Mouse (Mus musculus) embryonic facial prominence, embryonic 13.5 days (tissue): Measurements from ENCODE around the gene Pah. TPM values are rescaled to one million over a fixed set of nuclear protein-coding genes. Genes with fewer than 3 reads are reported as not detected.

Source experiments
- ATAC-seq: fragments of 200-750 bp; cut with Nextera tagmentation; 2 replicates; pipeline ENCODE4 v1.8.0; 2017; ENCODE audit warnings: low read depth; ENCODE audit not compliant: insufficient number of reproducible peaks, insufficient read depth, low FRiP score, low TSS enrichment
- H3K27ac ChIP-seq: fragments of 300-500 bp; sonication (generic); 2 replicates; pipeline ENCODE4 v1.5.1; 2015; ENCODE audit warnings: moderate library complexity, mild to moderate bottlenecking, inconsistent platforms
- H3K27me3 ChIP-seq: fragments of 300-500 bp; sonication (generic); 2 replicates; pipeline ENCODE4 v1.6.1; 2015; ENCODE audit warnings: mild to moderate bottlenecking, inconsistent platforms
- H3K36me3 ChIP-seq: fragments of 300-500 bp; sonication (generic); 2 replicates; pipeline ENCODE4 v1.6.1; 2015; ENCODE audit warnings: mild to moderate bottlenecking, inconsistent platforms
- H3K4me1 ChIP-seq: fragments of 300-500 bp; sonication (generic); 2 replicates; pipeline ENCODE4 v1.6.1; 2015; ENCODE audit warnings: inconsistent platforms
- H3K4me2 ChIP-seq: fragments of 300-500 bp; sonication (generic); 2 replicates; pipeline ENCODE4 v1.6.1; 2015; ENCODE audit warnings: moderate library complexity, mild to moderate bottlenecking, inconsistent platforms
- H3K4me3 ChIP-seq: fragments of 300-500 bp; sonication (generic); 2 replicates; pipeline ENCODE4 v1.5.1; 2015; ENCODE audit warnings: mild to moderate bottlenecking, inconsistent platforms
- H3K9ac ChIP-seq: fragments of 300-500 bp; sonication (generic); 2 replicates; pipeline ENCODE4 v1.6.1; 2015; ENCODE audit warnings: mild to moderate bottlenecking, inconsistent platforms
- H3K9me3 ChIP-seq: fragments of 300-500 bp; sonication (generic); 2 replicates; pipeline ENCODE4 v1.6.1; 2016; ENCODE audit warnings: inconsistent platforms
- WGBS: fragments of 180-500 bp; shearing (Covaris S2); methylation state at CpG from one replicate; pipeline ENCODE4 v1.1.7; 2015; ENCODE audit warnings: mixed read lengths; 5-methylcytosine and 5-hydroxymethylcytosine counted together
- polyA plus RNA-seq: library from polyadenylated mRNA; unstranded; fragments of >200 nt; fragmentation: Nextera tagmentation; extraction: Ambion mirVana; gene quantifications from 2 replicates; pipeline ENCODE4 v1.2.1, GENCODE M21; 2015

Gene Pah
- polyA plus RNA-seq, 1 experiment from 2014 or later = not detected

GRCm38 (mm10) chr10:87492332-87492660, 29.3 kb upstream of the Pah start:
- Histone ChIP-seq H3K4me2 (peak overlapping the region; percentile 99), H3K27ac (no peak overlapping the region), H3K36me3 (no peaks in the 10 kb centered on the region), H3K4me1 (peaks cover 30% of the 10 kb centered on the region), H3K27me3 (peaks cover 98% of the 10 kb centered on the region), H3K9me3 (no peaks in the 10 kb centered on the region), H3K4me3 (peak overlapping the region; percentile 62), H3K9ac (peak overlapping the region; percentile 72)
- under 1% methylated on average over 26 of the region's 26 CpGs for WGBS
- ATAC-seq = no peak

GRCm38 (mm10) chr10:87492661-87493551, 28.7 kb upstream of the Pah start:
- no peak overlapping the region for H3K27ac ChIP-seq
- peaks cover 96% of the 10 kb centered on the region for H3K27me3 ChIP-seq
- 0 out of 2 replicates have a peak, but pooled peaks cover 1% of the 10 kb centered on the region for H3K9me3 ChIP-seq
- peak overlapping the region; percentile 62 for H3K4me3 ChIP-seq
- WGBS = under 1% methylated on average over 75 of the region's 90 CpGs
- ATAC-seq = no peak
- H3K4me2 ChIP-seq = peak overlapping the region; percentile 99
- H3K9ac ChIP-seq = peak overlapping the region; percentile 72
- H3K4me1 ChIP-seq = peaks cover 30% of the 10 kb centered on the region
- H3K36me3 ChIP-seq = no peaks in the 10 kb centered on the region

GRCm38 (mm10) chr10:87493576-87493975, 28.0 kb upstream of the Pah start, which contains the start of gene Ascl1:
Ascl1 (minus strand) TSS chr10:87493660.
- WGBS = under 1% methylated on average over 30 of the region's 34 CpGs
- Histone ChIP-seq H3K4me1 (peaks cover 29% of the 10 kb centered on the region), H3K4me3 (peak within 1 kb of the TSS; percentile 62), H3K27me3 (peaks cover 95% of the 10 kb centered on the region), H3K9me3 (0 out of 2 replicates have a peak, but pooled peaks cover 3% of the 10 kb centered on the region), H3K9ac (peak within 1 kb of the TSS; percentile 72), H3K27ac (no peak within 1 kb of the TSS), H3K36me3 (no peaks in the 10 kb centered on the region), H3K4me2 (peak within 1 kb of the TSS; percentile 99)
- no peak for ATAC-seq

- peaks cover 95% of the 10 kb centered on the region for H3K27me3 ChIP-seq
- peak overlapping the region; percentile 62 for H3K4me3 ChIP-seq
- peak overlapping the region; percentile 99 for H3K4me2 ChIP-seq
- peaks cover 27% of the 10 kb centered on the region for H3K4me1 ChIP-seq
- 2% methylated on average over 4 of the region's 4 CpGs for WGBS
- H3K9ac ChIP-seq = peak overlapping the region; percentile 72; the same call in 1 of the 2 replicates
- no peaks in the 10 kb centered on the region for H3K36me3 ChIP-seq
- no peak overlapping the region for H3K27ac ChIP-seq
- 0 out of 2 replicates have a peak, but pooled peaks cover 3% of the 10 kb centered on the region for H3K9me3 ChIP-seq
- no peak for ATAC-seq
Observed at GRCm38 (mm10) chr10:87494176-87494575, 27.4 kb upstream of the Pah start.

- 0 out of 2 replicates have a peak overlapping the region, but pooled peaks have one; percentile 49 for H3K9ac ChIP-seq
- no peak; the same call in 1 of the 2 replicates for ATAC-seq
- H3K27ac ChIP-seq = no peak overlapping the region
- peaks cover 27% of the 10 kb centered on the region for H3K4me1 ChIP-seq
- H3K27me3 ChIP-seq = peaks cover 95% of the 10 kb centered on the region
- no peaks in the 10 kb centered on the region for H3K36me3 ChIP-seq
- H3K9me3 ChIP-seq = 0 out of 2 replicates have a peak, but pooled peaks cover 3% of the 10 kb centered on the region
- peak overlapping the region; percentile 99 for H3K4me2 ChIP-seq
- H3K4me3 ChIP-seq = peak overlapping the region; percentile 62
- WGBS = 0% methylated on average over 18 of the region's 18 CpGs
Observed at GRCm38 (mm10) chr10:87494596-87494995, 27.0 kb upstream of the Pah start.

- Histone ChIP-seq H3K36me3 (no peaks in the 10 kb centered on the region), H3K4me3 (no peak overlapping the region), H3K27ac (no peak overlapping the region), H3K9me3 (0 out of 2 replicates have a peak, but pooled peaks cover 3% of the 10 kb centered on the region), H3K9ac (no peak overlapping the region), H3K4me2 (no peak overlapping the region), H3K27me3 (peaks cover 96% of the 10 kb centered on the region), H3K4me1 (peaks cover 31% of the 10 kb centered on the region)
- no peak for ATAC-seq
- 85% methylated on average over 2 of the region's 2 CpGs for WGBS
Observed at GRCm38 (mm10) chr10:87497056-87497455, 24.5 kb upstream of the Pah start.

GRCm38 (mm10) chr10:87500926-87501658, 20.5 kb upstream of the Pah start:
- no peaks in the 10 kb centered on the region for H3K36me3 ChIP-seq
- 16% methylated on average over 20 of the region's 20 CpGs for WGBS
- 0 out of 2 replicates have a peak, but pooled peaks cover 3% of the 10 kb centered on the region for H3K9me3 ChIP-seq
- H3K4me1 ChIP-seq = peaks cover 10% of the 10 kb centered on the region; the same call in 1 of the 2 replicates
- no peak overlapping the region for H3K27ac ChIP-seq
- H3K4me2 ChIP-seq = peak overlapping the region; percentile 7; the same call in 1 of the 2 replicates
- no peak for ATAC-seq
- H3K4me3 ChIP-seq = 0 out of 2 replicates have a peak overlapping the region, but pooled peaks have one; percentile 3
- no peak overlapping the region for H3K9ac ChIP-seq
- H3K27me3 ChIP-seq = peaks cover 85% of the 10 kb centered on the region

- Histone ChIP-seq H3K4me3 (no peak overlapping the region), H3K27ac (no peak overlapping the region), H3K27me3 (peaks cover 79% of the 10 kb centered on the region), H3K4me1 (peaks cover 10% of the 10 kb centered on the region; the same call in 1 of the 2 replicates), H3K9ac (no peak overlapping the region), H3K36me3 (no peaks in the 10 kb centered on the region), H3K4me2 (0 out of 2 replicates have a peak overlapping the region, but pooled peaks have one; percentile 7), H3K9me3 (0 out of 2 replicates have a peak, but pooled peaks cover 3% of the 10 kb centered on the region)
- no peak for ATAC-seq
- 14% methylated on average over 7 of the region's 7 CpGs for WGBS
Observed at GRCm38 (mm10) chr10:87501659-87502042, 19.9 kb upstream of the Pah start.

GRCm38 (mm10) chr10:87502283-87502682, 19.3 kb upstream of the Pah start:
- Histone ChIP-seq H3K4me1 (peaks cover 10% of the 10 kb centered on the region; the same call in 1 of the 2 replicates), H3K36me3 (no peaks in the 10 kb centered on the region), H3K4me3 (no peak overlapping the region), H3K9ac (no peak overlapping the region), H3K27ac (no peak overlapping the region), H3K27me3 (peaks cover 73% of the 10 kb centered on the region), H3K4me2 (no peak overlapping the region), H3K9me3 (0 out of 2 replicates have a peak, but pooled peaks cover 3% of the 10 kb centered on the region)
- ATAC-seq = no peak
- 21% methylated on average over 5 of the region's 5 CpGs for WGBS

- Histone ChIP-seq H3K9ac (no peak overlapping the region), H3K4me1 (peaks cover 10% of the 10 kb centered on the region; the same call in 1 of the 2 replicates), H3K36me3 (no peaks in the 10 kb centered on the region), H3K4me2 (peak overlapping the region; percentile 38), H3K27me3 (peaks cover 60% of the 10 kb centered on the region), H3K9me3 (no peaks in the 10 kb centered on the region), H3K27ac (no peak overlapping the region), H3K4me3 (no peak overlapping the region)
- 1% methylated on average over 10 of the region's 10 CpGs for WGBS
- no peak for ATAC-seq
Observed at GRCm38 (mm10) chr10:87503946-87504345, 17.6 kb upstream of the Pah start.

GRCm38 (mm10) chr10:87508581-87508980, 13.0 kb upstream of the Pah start:
- no peak overlapping the region for H3K27ac ChIP-seq
- 89% methylated on average over 4 of the region's 4 CpGs for WGBS
- H3K4me1 ChIP-seq = 0 out of 2 replicates have a peak, but pooled peaks cover 3% of the 10 kb centered on the region
- H3K9me3 ChIP-seq = no peaks in the 10 kb centered on the region
- no peak overlapping the region for H3K4me2 ChIP-seq
- no peaks in the 10 kb centered on the region for H3K36me3 ChIP-seq
- H3K27me3 ChIP-seq = peaks cover 14% of the 10 kb centered on the region
- no peak for ATAC-seq
- H3K9ac ChIP-seq = no peak overlapping the region
- H3K4me3 ChIP-seq = no peak overlapping the region
